Mouse (Mus musculus): Measurements from ENCODE around the gene Pex11b. TPM values are rescaled to one million over a fixed set of nuclear protein-coding genes. Genes with fewer than 3 reads are reported as not detected.
A peak's percentile ranks its signal among the peaks of the same experiment; 100 is the strongest.

Pex11b gene
- 61.8 and 62.3 TPM in 2 replicates for polyA plus RNA-seq (2012; rRNA removed)

- TF ChIP-seq CTCF (IDR thresholded peaks at IDR 0.05; ENCODE audit: borderline replicate concordance, insufficient read depth, low read depth, low read length) (no peak), POLR2A (IDR thresholded peaks at IDR 0.05; ENCODE audit: borderline replicate concordance, insufficient read depth, low read length) (peak; percentile 68; the same call in 1 of the 2 replicates)
- WGBS = 2% methylated on average over 60 of the region's 60 CpGs
These were observed at the start of gene Pex11b, which contains the start of gene Gm42957 for GRCm38 (mm10) chr3:96634928-96635879. Gene Pex11b (plus strand): TSS chr3:96635376. Gene Gm42957 (plus strand): TSS chr3:96635474.

GRCm38 (mm10) chr3:96590657-96591056 is 44.5 kb upstream of the Pex11b start:
- H3K27me3 ChIP-seq (ENCODE audit: control insufficient read depth, insufficient read depth, low read length) = no peaks in the 10 kb centered on the region; the same call in 1 of the 2 replicates
- DNase-seq = no peak
- H3K27ac ChIP-seq (ENCODE audit: insufficient read depth, low read length) = no peak overlapping the region
- TF ChIP-seq CTCF (IDR thresholded peaks at IDR 0.05; ENCODE audit: borderline replicate concordance, insufficient read depth, low read depth, low read length) (no peak), POLR2A (IDR thresholded peaks at IDR 0.05; ENCODE audit: borderline replicate concordance, insufficient read depth, low read length) (no peak)
- no peak overlapping the region for H3K4me3 ChIP-seq (replicated peaks; ENCODE audit: insufficient read depth, low read depth, low read length)
- 78% methylated on average over 4 of the region's 4 CpGs for WGBS
- H3K4me1 ChIP-seq (ENCODE audit: control insufficient read depth, insufficient read depth, low read length) = peaks cover 9% of the 10 kb centered on the region; the same call in 1 of the 2 replicates

More at GRCm38 (mm10) chr3:96634928-96635879, at the start of gene Pex11b, which contains the start of gene Gm42957:
- peaks cover 7% of the 10 kb centered on the region for H3K4me1 ChIP-seq (ENCODE audit: control insufficient read depth, insufficient read depth, low read length)
- no peaks in the 10 kb centered on the region for H3K27me3 ChIP-seq (ENCODE audit: control insufficient read depth, insufficient read depth, low read length)
- H3K27ac ChIP-seq (ENCODE audit: insufficient read depth, low read length) = peak within 1 kb of the TSS; percentile 30
- H3K4me3 ChIP-seq (replicated peaks; ENCODE audit: insufficient read depth, low read depth, low read length) = peak within 1 kb of the TSS; percentile 87
- DNase-seq = peak; percentile 88 to 91

- peak overlapping the region; percentile 83 for H3K27ac ChIP-seq (ENCODE audit: insufficient read depth, low read length)
- WGBS = under 1% methylated on average over 10 of the region's 10 CpGs
- H3K27me3 ChIP-seq (ENCODE audit: control insufficient read depth, insufficient read depth, low read length) = no peaks in the 10 kb centered on the region
- peak overlapping the region; percentile 84 for H3K4me3 ChIP-seq (replicated peaks; ENCODE audit: insufficient read depth, low read depth, low read length)
- peaks cover 9% of the 10 kb centered on the region; the same call in 1 of the 2 replicates for H3K4me1 ChIP-seq (ENCODE audit: control insufficient read depth, insufficient read depth, low read length)
- DNase-seq = peak; percentile 51 to 53
- TF ChIP-seq CTCF (IDR thresholded peaks at IDR 0.05; ENCODE audit: borderline replicate concordance, insufficient read depth, low read depth, low read length) = no peak
- no peak for TF ChIP-seq POLR2A (IDR thresholded peaks at IDR 0.05; ENCODE audit: borderline replicate concordance, insufficient read depth, low read length)
These were observed 41.8 kb upstream of the Pex11b start for GRCm38 (mm10) chr3:96593374-96593773.

GRCm38 (mm10) chr3:96593790-96594560 is 41.2 kb upstream of the Pex11b start, which contains the start of gene Polr3gl:
Gene Polr3gl (minus strand): TSS chr3:96594181.
- under 1% methylated on average over 38 of the region's 38 CpGs for WGBS
- TF ChIP-seq CTCF (IDR thresholded peaks at IDR 0.05; ENCODE audit: borderline replicate concordance, insufficient read depth, low read depth, low read length) (peak; percentile 17; the same call in 1 of the 2 replicates), POLR2A (IDR thresholded peaks at IDR 0.05; ENCODE audit: borderline replicate concordance, insufficient read depth, low read length) (peak; percentile 67)
- peaks cover 14% of the 10 kb centered on the region for H3K4me1 ChIP-seq (ENCODE audit: control insufficient read depth, insufficient read depth, low read length)

GRCm38 (mm10) chr3:96594851-96595250 is 40.3 kb upstream of the Pex11b start:
- Histone ChIP-seq H3K4me3 (replicated peaks; ENCODE audit: insufficient read depth, low read depth, low read length) (no peak overlapping the region), H3K27me3 (ENCODE audit: control insufficient read depth, insufficient read depth, low read length) (no peaks in the 10 kb centered on the region), H3K27ac (ENCODE audit: insufficient read depth, low read length) (no peak overlapping the region), H3K4me1 (ENCODE audit: control insufficient read depth, insufficient read depth, low read length) (peaks cover 18% of the 10 kb centered on the region)
- WGBS = 72% methylated on average over 5 of the region's 5 CpGs
- TF ChIP-seq CTCF (IDR thresholded peaks at IDR 0.05; ENCODE audit: borderline replicate concordance, insufficient read depth, low read depth, low read length) (no peak), POLR2A (IDR thresholded peaks at IDR 0.05; ENCODE audit: borderline replicate concordance, insufficient read depth, low read length) (no peak)
- no peak for DNase-seq

More at GRCm38 (mm10) chr3:96593790-96594560, 41.2 kb upstream of the Pex11b start, which contains the start of gene Polr3gl:
- DNase-seq = peak; percentile 97 to 98
- Histone ChIP-seq H3K27ac (ENCODE audit: insufficient read depth, low read length) (peak within 1 kb of the TSS; percentile 83), H3K27me3 (ENCODE audit: control insufficient read depth, insufficient read depth, low read length) (no peaks in the 10 kb centered on the region), H3K4me3 (replicated peaks; ENCODE audit: insufficient read depth, low read depth, low read length) (peak within 1 kb of the TSS; percentile 84)

GRCm38 (mm10) chr3:96595661-96596060 is 39.5 kb upstream of the Pex11b start:
- TF ChIP-seq POLR2A (IDR thresholded peaks at IDR 0.05; ENCODE audit: borderline replicate concordance, insufficient read depth, low read length) (no peak), CTCF (IDR thresholded peaks at IDR 0.05; ENCODE audit: borderline replicate concordance, insufficient read depth, low read depth, low read length) (no peak)
- peak; percentile 59 to 76 for DNase-seq
- Histone ChIP-seq H3K27ac (ENCODE audit: insufficient read depth, low read length) (peak overlapping the region; percentile 99), H3K4me1 (ENCODE audit: control insufficient read depth, insufficient read depth, low read length) (peaks cover 18% of the 10 kb centered on the region), H3K27me3 (ENCODE audit: control insufficient read depth, insufficient read depth, low read length) (no peaks in the 10 kb centered on the region), H3K4me3 (replicated peaks; ENCODE audit: insufficient read depth, low read depth, low read length) (peak overlapping the region; percentile 73)
- WGBS = 8% methylated on average over 6 of the region's 6 CpGs

GRCm38 (mm10) chr3:96596228-96596707 is 38.9 kb upstream of the Pex11b start, which contains the start of gene Ankrd34a:
Gene Ankrd34a (plus strand): TSS chr3:96596636.
- H3K4me1 ChIP-seq (ENCODE audit: control insufficient read depth, insufficient read depth, low read length) = peaks cover 18% of the 10 kb centered on the region
- TF ChIP-seq CTCF (IDR thresholded peaks at IDR 0.05; ENCODE audit: borderline replicate concordance, insufficient read depth, low read depth, low read length) = no peak
- peak; percentile 35; the same call in 1 of the 2 replicates for TF ChIP-seq POLR2A (IDR thresholded peaks at IDR 0.05; ENCODE audit: borderline replicate concordance, insufficient read depth, low read length)

More at GRCm38 (mm10) chr3:96596228-96596707, 38.9 kb upstream of the Pex11b start, which contains the start of gene Ankrd34a:
- H3K27ac ChIP-seq (ENCODE audit: insufficient read depth, low read length) = peak within 1 kb of the TSS; percentile 99
- under 1% methylated on average over 23 of the region's 23 CpGs for WGBS
- peak within 1 kb of the TSS; percentile 73 for H3K4me3 ChIP-seq (replicated peaks; ENCODE audit: insufficient read depth, low read depth, low read length)
- DNase-seq = peak; percentile 92 to 93
- H3K27me3 ChIP-seq (ENCODE audit: control insufficient read depth, insufficient read depth, low read length) = no peaks in the 10 kb centered on the region

All from cerebellum, adult 2 months (tissue).